In the genomic region with DNA sequence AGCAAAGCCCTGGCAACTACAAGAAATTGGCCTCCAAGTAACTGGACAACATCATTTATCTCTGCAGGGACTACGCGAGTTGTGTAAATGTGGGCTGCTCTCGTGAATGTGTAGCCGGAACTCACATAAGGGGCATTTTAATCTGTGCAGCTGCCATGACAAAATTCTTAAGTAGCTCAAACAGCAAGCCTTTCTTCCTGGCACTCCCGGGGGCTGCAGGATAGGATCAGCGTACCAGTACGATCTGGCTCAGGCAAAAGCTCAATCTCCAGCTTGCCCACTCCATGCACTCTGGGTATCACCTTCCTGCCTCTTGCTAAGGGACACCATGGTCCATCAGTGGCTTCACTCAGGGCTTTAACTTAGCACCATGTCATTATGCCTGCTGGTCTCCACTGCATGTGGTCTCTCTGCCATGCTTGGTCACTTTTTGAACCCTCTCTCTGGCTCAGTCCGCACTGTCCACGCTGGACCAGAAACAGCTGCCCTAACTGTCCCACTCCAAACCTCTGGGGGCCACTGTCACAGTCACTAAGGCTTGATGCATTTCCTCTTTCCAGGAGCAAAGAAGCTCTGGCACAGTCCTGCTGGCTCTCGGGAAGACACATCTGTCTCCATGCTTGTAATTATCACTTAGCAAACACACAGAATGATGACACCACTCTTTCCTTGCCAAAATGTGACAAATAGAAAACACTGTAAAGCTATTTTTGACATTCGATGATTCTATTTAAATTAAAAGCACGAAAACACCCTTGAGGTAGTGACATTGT, we compare ENCODE assay signal across 12 mouse cellular contexts.
DNase-seq lines count a peak whose midpoint lies in the region; ATAC-seq and TF ChIP-seq lines count a peak whose summit lies in the region.
"Had no signal": no experiment of that assay in that cellular context is flagged by ENCODE, and none has a peak within 500 bp of the region (broad histone marks: within the 10 kb centered on the region; RNA-seq: fewer than 3 reads in every experiment).

No protein-coding gene starts in this region.

- no peak for ATAC-seq in kidney, postnatal 0 days (replicated peaks; ENCODE audit: low FRiP score, low read depth)
- ATAC-seq in hindbrain, embryonic 15.5 days (ENCODE audit: low FRiP score, low read depth), result peak; percentile 71
- ATAC-seq: liver, embryonic 12.5 days had no signal

- no peak for TF ChIP-seq CTCF in kidney, postnatal 0 days (IDR thresholded peaks at IDR 0.05; ENCODE audit: low read depth)
- TF ChIP-seq CTCF in kidney, adult 2 months (conservative IDR thresholded peaks at IDR 0.05; ENCODE audit: insufficient read depth, insufficient read length, low read depth, low read length), result no peak

- 0 out of 2 replicates have a peak overlapping the region, but pooled peaks have one; percentile 3 for H3K9ac ChIP-seq in kidney, postnatal 0 days (ENCODE audit: low read depth, low read length)
- no peak overlapping the region for H3K9ac ChIP-seq in hindbrain, embryonic 15.5 days
- H3K9ac ChIP-seq: liver, embryonic 12.5 days; neural tube, embryonic 12.5 days had no signal

- intact Hi-C loops in gastrocnemius, postnatal 36 days (cut with DNase I), result no loop called here

- no peaks in the 10 kb centered on the region for H3K27me3 ChIP-seq in kidney, postnatal 0 days (ENCODE audit: insufficient read depth, low read length)
- no peaks in the 10 kb centered on the region for H3K27me3 ChIP-seq in kidney, adult 2 months (replicated peaks; ENCODE audit: control insufficient read depth, insufficient read depth, low read length)
- no peaks in the 10 kb centered on the region for H3K27me3 ChIP-seq in hindbrain, embryonic 15.5 days
- H3K27me3 ChIP-seq: liver, embryonic 12.5 days; neural tube, embryonic 12.5 days had no signal

- no peaks in the 10 kb centered on the region for H3K9me3 ChIP-seq in kidney, postnatal 0 days (replicated peaks; ENCODE audit: low read length)
- no peaks in the 10 kb centered on the region for H3K9me3 ChIP-seq in hindbrain, embryonic 15.5 days
- H3K9me3 ChIP-seq: liver, embryonic 12.5 days; neural tube, embryonic 12.5 days had no signal

- H3K4me1 ChIP-seq in kidney, postnatal 0 days (replicated peaks; ENCODE audit: insufficient read depth, low read length), result 0 out of 2 replicates have a peak, but pooled peaks cover 4% of the 10 kb centered on the region
- no peaks in the 10 kb centered on the region for H3K4me1 ChIP-seq in kidney, adult 2 months (ENCODE audit: control insufficient read depth, insufficient read depth, low read length)
- H3K4me1 ChIP-seq in hindbrain, embryonic 15.5 days (replicated peaks), result peaks cover 19% of the 10 kb centered on the region

- no peak overlapping the region for H3K4me3 ChIP-seq in kidney, postnatal 0 days (replicated peaks; ENCODE audit: low read depth, low read length)
- no peak overlapping the region for H3K4me3 ChIP-seq in kidney, adult 2 months (ENCODE audit: insufficient read depth, low read depth, low read length)
- H3K4me3 ChIP-seq in hindbrain, embryonic 15.5 days, result no peak overlapping the region
- H3K4me3 ChIP-seq: liver, embryonic 12.5 days; neural tube, embryonic 12.5 days had no signal

- DNase-seq in kidney, postnatal 0 days (ENCODE audit: low spot score), result no peak
- DNase-seq in kidney, adult 2 months, result no peak
- peak; percentile 43 to 49 for DNase-seq in right cerebral cortex, postnatal 10 days (ENCODE audit: low spot score in 2 of 2)
- DNase-seq in right cerebral cortex, adult 2 months (ENCODE audit: low spot score in 2 of 2), result no peak
- DNase-seq in gastrocnemius, postnatal 36 days, result no peak
- DNase-seq in kidney, adult 11 months, result no peak
- DNase-seq: adrenal gland, postnatal 14 days; cerebellum, adult 11-12 months; embryo, embryonic 11 days had no signal

- H3K4me2 ChIP-seq in kidney, postnatal 0 days (ENCODE audit: low read length), result no peak overlapping the region
- H3K4me2 ChIP-seq in hindbrain, embryonic 15.5 days, result peak overlapping the region; percentile 9; the same call in 1 of the 2 replicates
- H3K4me2 ChIP-seq: liver, embryonic 12.5 days; neural tube, embryonic 12.5 days had no signal

- no peak for TF ChIP-seq POLR2A in kidney, adult 2 months (IDR thresholded peaks at IDR 0.05; ENCODE audit: low read depth, low read length)

- no peak overlapping the region for H3K27ac ChIP-seq in kidney, postnatal 0 days
- no peak overlapping the region for H3K27ac ChIP-seq in kidney, adult 2 months (ENCODE audit: insufficient read depth, low read depth, low read length)
- H3K27ac ChIP-seq in hindbrain, embryonic 15.5 days (replicated peaks), result peak overlapping the region; percentile 76
- H3K27ac ChIP-seq: liver, embryonic 12.5 days; neural tube, embryonic 12.5 days had no signal

- no peaks in the 10 kb centered on the region for H3K36me3 ChIP-seq in kidney, postnatal 0 days (ENCODE audit: insufficient read depth, low read length)
- H3K36me3 ChIP-seq in kidney, adult 2 months (ENCODE audit: control insufficient read depth, insufficient read depth, low read length), result no peaks in the 10 kb centered on the region
- no peaks in the 10 kb centered on the region for H3K36me3 ChIP-seq in hindbrain, embryonic 15.5 days
- H3K36me3 ChIP-seq: liver, embryonic 12.5 days; neural tube, embryonic 12.5 days had no signal

- WGBS in kidney, postnatal 0 days, result 62% methylated on average over 12 of the region's 12 CpGs
- 58% methylated on average over 12 of the region's 12 CpGs for WGBS in kidney, adult 2 months
- 44% methylated on average over 12 of the region's 12 CpGs for WGBS in hindbrain, embryonic 15.5 days

Comparison
In these comparisons a context has a peak if more than half of its experiments do, and no peak if none do; other contexts are left out.
1. DNase-seq: peak in right cerebral cortex, postnatal 10 days (2 of 2); none in kidney, postnatal 0 days (single experiment), kidney, adult 2 months (single experiment), right cerebral cortex, adult 2 months (0 of 2), gastrocnemius, postnatal 36 days (0 of 2) and kidney, adult 11 months (single experiment).